Mouse (Mus musculus) neural tube, embryonic 14.5 days (tissue): ENCODE results near the gene Fam217a. TPM values are rescaled to one million over a fixed set of nuclear protein-coding genes. Genes with fewer than 3 reads are reported as not detected.
A peak's percentile ranks its signal among the peaks of the same experiment; 100 is the strongest.
"Not testable (repeated sequence)": the region's sequence is repeated elsewhere in the genome, so short reads cannot be mapped to it uniquely, and the experiment has no call there.

Source experiments
- ATAC-seq: fragments of 200-750 bp; cut with Nextera tagmentation; 2 replicates; pipeline ENCODE4 v1.8.0; 2017; ENCODE audit warnings: low read depth, mild to moderate bottlenecking, moderate TSS enrichment, moderate library complexity
- H3K27ac ChIP-seq: fragments of 300-500 bp; sonication (generic); 2 replicates; pipeline ENCODE4 v1.5.1; 2014; ENCODE audit warnings: low read depth, mild to moderate bottlenecking, control low read depth, low read length, moderate library complexity, mixed read lengths
- H3K27me3 ChIP-seq: fragments of 300-500 bp; sonication (generic); 2 replicates; pipeline ENCODE4 v1.6.1; 2014; ENCODE audit warnings: low read length; ENCODE audit not compliant: control insufficient read depth, insufficient read depth
- H3K36me3 ChIP-seq: fragments of 300-500 bp; sonication (generic); 2 replicates; pipeline ENCODE4 v1.6.1; 2014; ENCODE audit warnings: low read length, mixed read lengths; ENCODE audit not compliant: control insufficient read depth, insufficient read depth
- H3K4me1 ChIP-seq: fragments of 300-500 bp; sonication (generic); 2 replicates; pipeline ENCODE4 v1.6.1; 2014; ENCODE audit warnings: low read length; ENCODE audit not compliant: control insufficient read depth, insufficient read depth
- H3K4me2 ChIP-seq: fragments of 300-500 bp; sonication (generic); 2 replicates; pipeline ENCODE4 v1.6.1; 2014; ENCODE audit warnings: mild to moderate bottlenecking, low read depth, low read length, control low read depth
- H3K4me3 ChIP-seq: fragments of 300-500 bp; sonication (generic); 2 replicates; pipeline ENCODE4 v1.5.1; 2014; ENCODE audit warnings: low read depth, low read length, control low read depth, mixed read lengths
- H3K9ac ChIP-seq: fragments of 300-500 bp; sonication (generic); replicated peaks from 2 replicates; pipeline ENCODE4 v1.6.1; 2014; ENCODE audit warnings: low read depth, mild to moderate bottlenecking, control low read depth, low read length, mixed read lengths
- H3K9me3 ChIP-seq: fragments of 300-500 bp; sonication (generic); 2 replicates; pipeline ENCODE4 v1.6.1; 2016; ENCODE audit warnings: low read length; ENCODE audit not compliant: control insufficient read depth
- WGBS: fragments of 180-500 bp; shearing (Covaris S2); extraction: QIAGEN DNeasy Blood & Tissue Kit; methylation state at CpG from one replicate; pipeline ENCODE4 v1.1.7; 2014; 5-methylcytosine and 5-hydroxymethylcytosine counted together
- polyA plus RNA-seq: library from polyadenylated mRNA; unstranded; fragments of >200 nt; fragmentation: Nextera tagmentation; extraction: Ambion mirVana; gene quantifications from 2 replicates; pipeline ENCODE4 v1.2.1, GENCODE M21; 2014

Fam217a gene
- 0.37 and 0.43 TPM in 2 replicates for polyA plus RNA-seq

- Histone ChIP-seq H3K4me1 (no peaks in the 10 kb centered on the region), H3K9ac (no peak within 1 kb of the TSS), H3K4me3 (no peak within 1 kb of the TSS), H3K36me3 (no peaks in the 10 kb centered on the region), H3K9me3 (no peaks in the 10 kb centered on the region), H3K4me2 (no peak within 1 kb of the TSS), H3K27ac (no peak within 1 kb of the TSS), H3K27me3 (no peaks in the 10 kb centered on the region)
- ATAC-seq: no peak
- WGBS: 83% methylated on average over 4 of the region's 4 CpGs
These were observed at the start of gene Fam217a, which contains the start of gene 4933417A18Rik for GRCm38 (mm10) chr13:34924210-34924609. Gene Fam217a (minus strand): TSS chr13:34924310. Gene 4933417A18Rik (plus strand): TSS chr13:34924409.

- no peaks in the 10 kb centered on the region for H3K4me1 ChIP-seq
- no peaks in the 10 kb centered on the region for H3K27me3 ChIP-seq
- no peak overlapping the region for H3K27ac ChIP-seq
- no peaks in the 10 kb centered on the region for H3K9me3 ChIP-seq
- H3K4me2 ChIP-seq: no peak overlapping the region
- ATAC-seq: no peak
- 86% methylated on average over 1 of the region's 1 CpGs for WGBS
- no peak overlapping the region for H3K9ac ChIP-seq
- no peak overlapping the region for H3K4me3 ChIP-seq
- H3K36me3 ChIP-seq: peaks cover 18% of the 10 kb centered on the region
These were observed 49.7 kb upstream of the Fam217a start for GRCm38 (mm10) chr13:34973770-34974169.

- Histone ChIP-seq H3K4me2 (no peak overlapping the region), H3K9me3 (no peaks in the 10 kb centered on the region), H3K4me1 (no peaks in the 10 kb centered on the region), H3K9ac (no peak overlapping the region), H3K4me3 (no peak overlapping the region), H3K36me3 (peaks cover 14% of the 10 kb centered on the region), H3K27me3 (no peaks in the 10 kb centered on the region), H3K27ac (no peak overlapping the region)
- WGBS: 55% methylated on average over 1 of the region's 1 CpGs
- no peak for ATAC-seq
These were observed 49.0 kb upstream of the Fam217a start for GRCm38 (mm10) chr13:34973149-34973548.

GRCm38 (mm10) chr13:34972456-34972855, 48.3 kb upstream of the Fam217a start:
- H3K4me1 ChIP-seq, H3K27ac ChIP-seq, H3K4me3 ChIP-seq, ATAC-seq, H3K9me3 ChIP-seq, H3K27me3 ChIP-seq, H3K4me2 ChIP-seq, H3K36me3 ChIP-seq, H3K9ac ChIP-seq: not testable (repeated sequence)

GRCm38 (mm10) chr13:34965647-34966046, 41.5 kb upstream of the Fam217a start:
- ATAC-seq: not testable (repeated sequence)

GRCm38 (mm10) chr13:34964866-34965265, 40.8 kb upstream of the Fam217a start:
- H3K9me3 ChIP-seq: no peaks in the 10 kb centered on the region
- no peak for ATAC-seq
- H3K4me3 ChIP-seq: peak overlapping the region; percentile 29
- peak overlapping the region; percentile 63 for H3K4me2 ChIP-seq
- H3K36me3 ChIP-seq: no peaks in the 10 kb centered on the region
- no peak overlapping the region for H3K27ac ChIP-seq
- WGBS: 1% methylated on average over 5 of the region's 5 CpGs
- H3K9ac ChIP-seq: no peak overlapping the region
- H3K27me3 ChIP-seq: no peaks in the 10 kb centered on the region
- H3K4me1 ChIP-seq: 0 out of 2 replicates have a peak, but pooled peaks cover 5% of the 10 kb centered on the region

More at GRCm38 (mm10) chr13:34965647-34966046, 41.5 kb upstream of the Fam217a start:
- WGBS: 65% methylated on average over 9 of the region's 9 CpGs
- not testable (repeated sequence) for H3K4me1 ChIP-seq, H3K4me2 ChIP-seq, H3K27ac ChIP-seq, H3K9ac ChIP-seq, H3K36me3 ChIP-seq, H3K4me3 ChIP-seq, H3K9me3 ChIP-seq, H3K27me3 ChIP-seq

- no peaks in the 10 kb centered on the region for H3K27me3 ChIP-seq
- no peaks in the 10 kb centered on the region for H3K36me3 ChIP-seq
- no peak overlapping the region for H3K9ac ChIP-seq
- 4% methylated on average over 14 of the region's 14 CpGs for WGBS
- H3K4me3 ChIP-seq: peak overlapping the region; percentile 29
- H3K4me2 ChIP-seq: peak overlapping the region; percentile 63
- H3K9me3 ChIP-seq: no peaks in the 10 kb centered on the region
- 0 out of 2 replicates have a peak, but pooled peaks cover 5% of the 10 kb centered on the region for H3K4me1 ChIP-seq
- no peak overlapping the region for H3K27ac ChIP-seq
- peak; percentile 57 for ATAC-seq
These were observed 40.3 kb upstream of the Fam217a start for GRCm38 (mm10) chr13:34964419-34964818.

GRCm38 (mm10) chr13:34963511-34964397, 39.6 kb upstream of the Fam217a start, which contains the start of gene Eci3:
Gene Eci3 (minus strand): TSS chr13:34963810.
- no peaks in the 10 kb centered on the region for H3K27me3 ChIP-seq
- H3K4me1 ChIP-seq: 0 out of 2 replicates have a peak, but pooled peaks cover 5% of the 10 kb centered on the region
- H3K36me3 ChIP-seq: no peaks in the 10 kb centered on the region
- H3K4me3 ChIP-seq: peak within 1 kb of the TSS; percentile 29
- 4% methylated on average over 32 of the region's 32 CpGs for WGBS
- H3K9ac ChIP-seq: peak within 1 kb of the TSS; percentile 28; the same call in 1 of the 2 replicates
- H3K9me3 ChIP-seq: no peaks in the 10 kb centered on the region
- ATAC-seq: peak; percentile 73
- peak within 1 kb of the TSS; percentile 63 for H3K4me2 ChIP-seq
- H3K27ac ChIP-seq: no peak within 1 kb of the TSS
